Comparison of ENCODE assay signal across 10 mouse cellular contexts in genomic region chr16:9992076-9992772, GRCm38 (mm10). TPM values are rescaled to one million over a fixed set of nuclear protein-coding genes. Genes with fewer than 3 reads are reported as not detected.
DNase-seq lines count a peak whose midpoint lies in the region; ATAC-seq lines count a peak whose summit lies in the region.
"Had no signal": no experiment of that assay in that cellular context is flagged by ENCODE, and none has a peak within 500 bp of the region (broad histone marks: within the 10 kb centered on the region; RNA-seq: fewer than 3 reads in every experiment).

No protein-coding gene starts in this region.

- peaks cover 55% of the 10 kb centered on the region for H3K27me3 ChIP-seq in kidney, embryonic 14.5 days (ENCODE audit: control insufficient read depth, insufficient read depth, low read length)
- H3K27me3 ChIP-seq in forebrain, embryonic 13.5 days = peaks cover 66% of the 10 kb centered on the region
- H3K27me3 ChIP-seq in midbrain, embryonic 12.5 days = peaks cover 69% of the 10 kb centered on the region

- DNase-seq in kidney, adult 9 months = no peak
- peak; percentile 7 for DNase-seq in embryo, embryonic 10.5 days (ENCODE audit: low spot score)
- no peak for DNase-seq in thymus, postnatal 36 days
- no peak for DNase-seq in layer of hippocampus, postnatal 10 days (ENCODE audit: low spot score in 2 of 2)
- no peak for DNase-seq in spleen, postnatal 36 days (ENCODE audit: low spot score in 2 of 2)

- H3K27ac ChIP-seq in kidney, embryonic 14.5 days (ENCODE audit: low read depth, low read length) = no peak overlapping the region
- no peak overlapping the region for H3K27ac ChIP-seq in forebrain, embryonic 13.5 days
- H3K27ac ChIP-seq in midbrain, embryonic 12.5 days (replicated peaks) = no peak overlapping the region

- no peaks in the 10 kb centered on the region for H3K36me3 ChIP-seq in kidney, embryonic 14.5 days (ENCODE audit: control insufficient read depth, insufficient read depth, low read length)
- H3K36me3 ChIP-seq in forebrain, embryonic 13.5 days (ENCODE audit: poor library complexity, severe bottlenecking) = no peaks in the 10 kb centered on the region
- no peaks in the 10 kb centered on the region for H3K36me3 ChIP-seq in midbrain, embryonic 12.5 days

- no peak for ATAC-seq in kidney, embryonic 14.5 days (ENCODE audit: low FRiP score, low TSS enrichment)
- ATAC-seq in forebrain, embryonic 13.5 days = no peak
- ATAC-seq in midbrain, embryonic 12.5 days (ENCODE audit: low FRiP score, low read depth) = no peak

- H3K4me1 ChIP-seq in kidney, embryonic 14.5 days (ENCODE audit: control insufficient read depth, insufficient read depth, low read length) = peaks cover 15% of the 10 kb centered on the region
- H3K4me1 ChIP-seq in forebrain, embryonic 13.5 days = peaks cover 29% of the 10 kb centered on the region
- peaks cover 33% of the 10 kb centered on the region for H3K4me1 ChIP-seq in midbrain, embryonic 12.5 days

- H3K9me3 ChIP-seq in kidney, embryonic 14.5 days (ENCODE audit: control insufficient read depth, low read length) = no peaks in the 10 kb centered on the region
- no peaks in the 10 kb centered on the region for H3K9me3 ChIP-seq in forebrain, embryonic 13.5 days (replicated peaks)
- H3K9me3 ChIP-seq in midbrain, embryonic 12.5 days = no peaks in the 10 kb centered on the region

- WGBS in kidney, embryonic 14.5 days = 16% methylated on average over 33 of the region's 34 CpGs
- WGBS in forebrain, embryonic 13.5 days = 19% methylated on average over 34 of the region's 34 CpGs
- WGBS in midbrain, embryonic 12.5 days = 14% methylated on average over 34 of the region's 34 CpGs

- peak overlapping the region; percentile 38; the same call in 1 of the 2 replicates for H3K4me3 ChIP-seq in kidney, embryonic 14.5 days (ENCODE audit: low read length)
- peak overlapping the region; percentile 46 for H3K4me3 ChIP-seq in forebrain, embryonic 13.5 days
- H3K4me3 ChIP-seq in midbrain, embryonic 12.5 days = peak overlapping the region; percentile 44

- peak overlapping the region; percentile 77 for H3K4me2 ChIP-seq in kidney, embryonic 14.5 days (replicated peaks; ENCODE audit: low read depth, low read length)
- H3K4me2 ChIP-seq in forebrain, embryonic 13.5 days = peak overlapping the region; percentile 74
- peak overlapping the region; percentile 88 for H3K4me2 ChIP-seq in midbrain, embryonic 12.5 days (replicated peaks)

- H3K9ac ChIP-seq in kidney, embryonic 14.5 days (ENCODE audit: low read depth, low read length) = no peak overlapping the region
- H3K9ac ChIP-seq in forebrain, embryonic 13.5 days = no peak overlapping the region
- no peak overlapping the region for H3K9ac ChIP-seq in midbrain, embryonic 12.5 days (replicated peaks)
- H3K9ac ChIP-seq: lung, embryonic 14.5 days had no signal

RNA-seq across cellular contexts. Expression of gene Grin2a, which starts 3.1 kb away (rescaled TPM):
- 0.16 and 0.42 TPM in 2 replicates for polyA plus RNA-seq in kidney, embryonic 14.5 days (2014; fragmentation: Nextera tagmentation; extraction: Ambion mirVana)
- polyA plus RNA-seq in forebrain, embryonic 13.5 days (2015; fragmentation: Nextera tagmentation; extraction: Ambion mirVana) = 1.3 and 2.2 TPM in 2 replicates
- polyA plus RNA-seq in midbrain, embryonic 12.5 days (2016; fragmentation: Nextera tagmentation; extraction: Ambion mirVana) = 2.5 and 2.8 TPM in 2 replicates
- total RNA-seq in layer of hippocampus, postnatal 10 days (2021) = 100 to 1,000 TPM; 167 to 190 TPM
- total RNA-seq: common myeloid progenitor, adult 5-6 weeks had no signal
